Mouse (Mus musculus) liver, embryonic 16.5 days (tissue): ENCODE data around the gene Elof1. TPM values are rescaled to one million over a fixed set of nuclear protein-coding genes. Genes with fewer than 3 reads are reported as not detected.

Source experiments
- ATAC-seq: fragments of 200-750 bp; cut with Nextera tagmentation; 2 replicates; pipeline ENCODE4 v1.8.0; 2017; ENCODE audit warnings: low read depth, mild to moderate bottlenecking, moderate number of reproducible peaks, moderate library complexity
- H3K27ac ChIP-seq: fragments of 300-500 bp; sonication (generic); 2 replicates; pipeline ENCODE4 v1.5.1; 2014; ENCODE audit warnings: mild to moderate bottlenecking, low read length
- H3K27me3 ChIP-seq: fragments of 300-500 bp; sonication (generic); 2 replicates; pipeline ENCODE4 v1.6.1; 2014; ENCODE audit warnings: low read depth, low read length, mixed read lengths; ENCODE audit not compliant: control insufficient read depth, insufficient read depth
- H3K36me3 ChIP-seq: fragments of 300-500 bp; sonication (generic); 2 replicates; pipeline ENCODE4 v1.6.1; 2014; ENCODE audit warnings: mild to moderate bottlenecking; ENCODE audit not compliant: control insufficient read depth, insufficient read depth
- H3K4me1 ChIP-seq: fragments of 300-500 bp; sonication (generic); 2 replicates; pipeline ENCODE4 v1.6.1; 2014; ENCODE audit warnings: low read depth, low read length, mixed read lengths; ENCODE audit not compliant: control insufficient read depth
- H3K4me2 ChIP-seq: fragments of 300-500 bp; sonication (generic); 2 replicates; pipeline ENCODE4 v1.6.1; 2014; ENCODE audit warnings: low read depth, low read length, mixed read lengths
- H3K4me3 ChIP-seq: fragments of 300-500 bp; sonication (generic); 2 replicates; pipeline ENCODE4 v1.5.1; 2014; ENCODE audit warnings: low read depth, mild to moderate bottlenecking, low read length
- H3K9ac ChIP-seq: fragments of 300-500 bp; sonication (generic); 2 replicates; pipeline ENCODE4 v1.6.1; 2014; ENCODE audit warnings: low read depth, low read length
- H3K9me3 ChIP-seq: fragments of 300-500 bp; sonication (generic); replicated peaks from 2 replicates; pipeline ENCODE4 v1.6.1; 2016; ENCODE audit warnings: low read length; ENCODE audit not compliant: control insufficient read depth
- WGBS: fragments of 180-500 bp; shearing (Covaris S2); extraction: QIAGEN DNeasy Blood & Tissue Kit; methylation state at CpG from one replicate; pipeline ENCODE4 v1.1.7; 2014; ENCODE audit not compliant: insufficient replicate concordance; 5-methylcytosine and 5-hydroxymethylcytosine counted together
- microRNA-seq: library from miRNA; unstranded; fragments of <30 nt; microRNA quantifications from one replicate; pipeline ENCODE4, GENCODE M21; 2016
- polyA plus RNA-seq: library from polyadenylated mRNA; unstranded; fragments of >200 nt; fragmentation: Nextera tagmentation; extraction: Ambion mirVana; gene quantifications from 2 replicates; pipeline ENCODE4 v1.2.1, GENCODE M21; 2015

Gene Elof1
- polyA plus RNA-seq, 1 experiment from 2014 or later = 77.8 TPM

GRCm38 (mm10) chr9:22066433-22066832, 50.5 kb downstream of the Elof1 start:
- Histone ChIP-seq H3K9ac (no peak overlapping the region), H3K27me3 (no peaks in the 10 kb centered on the region), H3K4me3 (no peak overlapping the region), H3K27ac (no peak overlapping the region), H3K9me3 (no peaks in the 10 kb centered on the region), H3K4me1 (peaks cover 8% of the 10 kb centered on the region), H3K36me3 (peaks cover 5% of the 10 kb centered on the region; the same call in 1 of the 2 replicates), H3K4me2 (no peak overlapping the region)
- 58% methylated on average over 3 of the region's 3 CpGs for WGBS
- no peak for ATAC-seq

- Histone ChIP-seq H3K27ac (peak overlapping the region; percentile 68), H3K36me3 (peaks cover 5% of the 10 kb centered on the region; the same call in 1 of the 2 replicates), H3K27me3 (no peaks in the 10 kb centered on the region), H3K4me1 (peaks cover 7% of the 10 kb centered on the region), H3K4me3 (peak overlapping the region; percentile 26; the same call in 1 of the 2 replicates), H3K9ac (no peak overlapping the region), H3K9me3 (no peaks in the 10 kb centered on the region), H3K4me2 (no peak overlapping the region; the same call in 1 of the 2 replicates)
- peak; percentile 60 for ATAC-seq
- 83% methylated on average over 11 of the region's 11 CpGs for WGBS
Measured at GRCm38 (mm10) chr9:22065642-22066041, 51.3 kb downstream of the Elof1 start.

GRCm38 (mm10) chr9:22064341-22064740, 52.6 kb downstream of the Elof1 start:
- Histone ChIP-seq H3K4me3 (no peak overlapping the region), H3K36me3 (peaks cover 10% of the 10 kb centered on the region), H3K27ac (no peak overlapping the region), H3K9me3 (no peaks in the 10 kb centered on the region), H3K9ac (no peak overlapping the region), H3K27me3 (no peaks in the 10 kb centered on the region), H3K4me1 (peaks cover 4% of the 10 kb centered on the region; the same call in 1 of the 2 replicates), H3K4me2 (no peak overlapping the region)
- no peak for ATAC-seq
- WGBS = 75% methylated on average over 3 of the region's 3 CpGs

Small RNA genes within 50 kb of the gene (microRNA-seq; reads per million reads assigned to microRNA genes)
- not detected for gene Mir7084

Other genes with a start within 250 kb of the Elof1 start
- gene Rab3d, start 199.0 kb downstream of the Elof1 start, polyA plus RNA-seq = 12.9 and 13.9 TPM in 2 replicates
- gene Ccdc159, start 189.7 kb downstream of the Elof1 start, polyA plus RNA-seq = 1.3 and 1.6 TPM in 2 replicates
- gene Tmem205, start 189.6 kb downstream of the Elof1 start, polyA plus RNA-seq = 172 and 194 TPM in 2 replicates
- gene Plppr2, start 180.1 kb downstream of the Elof1 start, polyA plus RNA-seq = 0.96 and 1.4 TPM in 2 replicates
- gene Swsap1, start 161.4 kb downstream of the Elof1 start, polyA plus RNA-seq = 2.1 and 2.3 TPM in 2 replicates
- gene Epor, start 153.7 kb downstream of the Elof1 start, polyA plus RNA-seq = 115 and 116 TPM in 2 replicates
- gene Rgl3, start 127.7 kb downstream of the Elof1 start, polyA plus RNA-seq = 0.14 and 0.32 TPM in 2 replicates
- gene Ccdc151, start 114.5 kb downstream of the Elof1 start, polyA plus RNA-seq = 0.05 TPM in 1 of 2 replicates, not detected in the other
- 51.2 and 52.5 TPM in 2 replicates for gene Prkcsh, start 114.4 kb downstream of the Elof1 start, polyA plus RNA-seq
- 0.04 TPM in 1 of 2 replicates, not detected in the other for gene Elavl3, start 65.1 kb downstream of the Elof1 start, polyA plus RNA-seq
- gene Gm49318, start 45.9 kb downstream of the Elof1 start, polyA plus RNA-seq = not detected in 2 replicates
- gene Zfp653, start 45.8 kb downstream of the Elof1 start, polyA plus RNA-seq = 5.7 and 6.2 TPM in 2 replicates
- 21.1 and 22.2 TPM in 2 replicates for gene Ecsit, start 31.7 kb downstream of the Elof1 start, polyA plus RNA-seq
- 0.22 and 1.8 TPM in 2 replicates for gene Cnn1, start 18.0 kb downstream of the Elof1 start, polyA plus RNA-seq
- gene Acp5, start 18.5 kb upstream of the Elof1 start, polyA plus RNA-seq = 228 and 240 TPM in 2 replicates
- gene Pigyl, start 39.7 kb upstream of the Elof1 start, polyA plus RNA-seq = 28.9 and 34.6 TPM in 2 replicates
- gene Zfp872, start 70.9 kb upstream of the Elof1 start, polyA plus RNA-seq = 0.09 TPM in 1 of 2 replicates, not detected in the other
- 6.7 and 7.4 TPM in 2 replicates for gene Zfp809, start 108.5 kb upstream of the Elof1 start, polyA plus RNA-seq
- gene Zfp599, start 142.7 kb upstream of the Elof1 start, polyA plus RNA-seq = 1.0 and 1.3 TPM in 2 replicates
- gene Zfp810, start 190.5 kb upstream of the Elof1 start, polyA plus RNA-seq = 2.7 and 2.8 TPM in 2 replicates